Mouse (Mus musculus) brain, adult 2 months (tissue): Measurements from ENCODE around the gene Slain2.
"Not testable (repeated sequence)": the region's sequence is repeated elsewhere in the genome, so short reads cannot be mapped to it uniquely, and the experiment has no call there.

ENCODE experiments used
- DNase-seq: peaks from one replicate; pipeline ENCODE4 v3.0.0; 2011; ENCODE audit warnings: low read depth, low spot score

Gene Slain2

DNA sequence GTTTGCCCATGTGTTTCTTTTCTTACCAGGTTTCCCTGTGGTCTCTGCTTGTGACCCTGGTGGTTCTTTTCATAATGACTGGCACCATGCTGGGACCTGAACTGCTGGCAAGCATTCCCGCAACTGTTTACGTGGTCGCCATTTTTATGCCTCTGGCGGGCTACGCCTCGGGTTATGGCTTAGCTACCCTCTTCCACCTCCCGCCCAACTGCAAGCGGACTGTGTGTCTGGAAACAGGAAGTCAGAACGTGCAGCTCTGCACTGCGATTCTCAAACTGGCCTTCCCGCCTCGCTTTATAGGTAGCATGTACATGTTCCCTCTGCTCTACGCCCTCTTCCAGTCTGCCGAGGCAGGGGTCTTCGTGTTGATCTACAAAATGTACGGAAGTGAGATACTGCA, 97.7 kb downstream of the Slain2 start:
- not testable (repeated sequence) for DNase-seq

DNA sequence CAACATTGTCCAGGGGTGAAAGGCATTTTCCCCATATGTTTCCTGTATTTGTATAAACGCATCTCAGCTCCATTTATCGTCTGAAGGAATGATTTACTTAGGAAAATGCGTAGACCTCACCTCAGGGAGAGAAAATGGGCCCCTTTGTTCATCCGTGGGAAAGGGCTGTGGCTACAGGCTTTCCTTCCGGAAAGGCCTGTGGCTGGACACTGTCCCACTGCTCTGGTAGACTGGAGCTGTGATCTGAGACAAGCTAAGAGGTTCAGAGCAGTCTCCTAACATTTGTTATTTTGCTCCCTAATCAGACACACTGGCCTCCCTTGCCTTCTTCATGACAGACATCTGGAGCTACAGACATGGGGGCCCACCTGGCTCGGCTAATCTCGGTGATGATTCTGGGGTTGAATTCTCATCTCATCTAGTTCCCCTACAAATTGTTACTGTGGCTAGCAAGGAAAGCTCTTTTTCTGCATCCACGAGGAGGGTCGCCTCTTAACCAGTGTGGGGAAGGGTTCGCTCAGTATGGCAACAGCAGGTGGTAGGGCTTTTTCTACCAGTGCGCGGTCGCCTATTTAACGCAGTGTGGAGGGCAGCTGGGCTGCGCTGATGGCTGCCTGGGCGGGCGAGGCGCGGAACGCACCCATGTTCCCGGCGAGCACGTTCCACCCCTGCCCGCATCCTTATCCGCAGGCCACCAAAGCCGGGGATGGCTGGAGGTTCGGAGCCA, 98.9 kb downstream of the Slain2 start:
- DNase-seq = not testable (repeated sequence)

DNA sequence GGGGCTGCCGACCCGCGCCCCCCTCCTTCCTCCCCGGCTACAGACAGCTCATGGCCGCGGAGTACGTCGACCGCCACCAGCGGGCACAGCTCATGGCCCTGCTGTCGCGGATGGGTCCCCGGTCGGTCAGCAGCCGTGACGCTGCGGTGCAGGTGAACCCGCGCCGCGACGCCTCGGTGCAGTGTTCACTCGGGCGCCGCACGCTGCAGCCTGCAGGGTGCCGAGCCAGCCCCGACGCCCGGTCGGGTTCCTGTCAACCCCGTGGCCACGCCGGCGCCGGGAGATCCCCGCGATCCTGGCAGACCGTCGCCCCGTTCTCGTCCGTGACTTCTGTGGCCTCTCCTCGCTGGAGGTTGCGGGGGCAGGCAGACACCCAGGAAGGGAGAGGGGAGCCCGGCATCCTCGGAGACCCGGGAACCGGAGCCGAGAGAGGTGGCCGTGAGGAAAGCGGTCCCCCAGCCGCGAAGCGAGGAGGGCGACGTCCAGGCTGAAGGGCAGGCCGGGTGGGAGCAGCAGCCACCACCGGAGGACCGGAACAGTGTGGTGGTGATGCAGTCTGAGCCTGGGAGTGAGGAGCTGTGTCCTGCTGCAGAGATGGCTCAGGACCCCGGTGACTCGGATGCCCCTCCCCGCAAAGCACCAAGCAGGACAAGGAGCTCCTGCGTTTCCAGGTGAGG, 99.6 kb downstream of the Slain2 start:
- DNase-seq = not testable (repeated sequence)

DNA sequence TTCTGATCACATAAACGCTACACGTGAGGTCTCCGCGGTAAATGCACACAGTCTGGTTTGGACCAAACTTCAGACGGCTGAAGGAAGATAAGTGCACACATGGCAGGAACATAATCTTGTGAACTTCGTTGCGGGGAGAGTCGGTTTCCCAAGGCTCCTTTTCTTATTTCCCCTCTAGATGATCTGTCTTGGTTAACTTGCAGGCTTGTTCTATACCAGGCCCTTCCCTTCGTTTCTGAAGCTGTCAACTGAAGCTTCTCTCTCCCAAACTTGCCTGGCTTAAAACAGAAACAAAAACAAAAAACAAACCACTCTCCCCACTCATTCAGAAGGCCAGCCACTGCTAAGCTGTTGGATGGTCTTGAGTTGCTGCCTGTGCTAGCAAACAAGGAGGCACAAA, 100.6 kb downstream of the Slain2 start:
- no peak for DNase-seq

DNA sequence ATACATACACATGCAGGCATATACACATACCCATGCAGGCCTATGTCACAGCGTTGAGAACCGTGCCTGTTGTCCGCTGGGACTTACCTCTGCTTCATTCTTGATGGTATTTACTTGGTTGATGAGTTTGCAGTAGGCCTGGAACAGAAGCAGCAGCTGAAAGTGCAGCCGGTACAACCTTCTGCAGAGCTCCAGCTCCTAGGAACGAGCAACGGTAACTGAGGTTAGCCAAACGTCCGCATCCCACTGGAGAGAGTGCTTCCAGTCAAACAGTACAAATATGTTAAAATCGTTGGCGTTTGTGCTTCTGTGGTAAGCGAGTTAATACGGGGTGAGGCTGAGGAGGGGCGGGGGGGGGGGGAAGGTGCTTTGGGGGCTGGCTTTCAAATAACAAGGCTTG, 109.7 kb downstream of the Slain2 start:
- no peak for DNase-seq
